Mouse (Mus musculus): ENCODE measurements around the gene Thbs3.
A peak's percentile ranks its signal among the peaks of the same experiment; 100 is the strongest.

The Thbs3 gene

DNA sequence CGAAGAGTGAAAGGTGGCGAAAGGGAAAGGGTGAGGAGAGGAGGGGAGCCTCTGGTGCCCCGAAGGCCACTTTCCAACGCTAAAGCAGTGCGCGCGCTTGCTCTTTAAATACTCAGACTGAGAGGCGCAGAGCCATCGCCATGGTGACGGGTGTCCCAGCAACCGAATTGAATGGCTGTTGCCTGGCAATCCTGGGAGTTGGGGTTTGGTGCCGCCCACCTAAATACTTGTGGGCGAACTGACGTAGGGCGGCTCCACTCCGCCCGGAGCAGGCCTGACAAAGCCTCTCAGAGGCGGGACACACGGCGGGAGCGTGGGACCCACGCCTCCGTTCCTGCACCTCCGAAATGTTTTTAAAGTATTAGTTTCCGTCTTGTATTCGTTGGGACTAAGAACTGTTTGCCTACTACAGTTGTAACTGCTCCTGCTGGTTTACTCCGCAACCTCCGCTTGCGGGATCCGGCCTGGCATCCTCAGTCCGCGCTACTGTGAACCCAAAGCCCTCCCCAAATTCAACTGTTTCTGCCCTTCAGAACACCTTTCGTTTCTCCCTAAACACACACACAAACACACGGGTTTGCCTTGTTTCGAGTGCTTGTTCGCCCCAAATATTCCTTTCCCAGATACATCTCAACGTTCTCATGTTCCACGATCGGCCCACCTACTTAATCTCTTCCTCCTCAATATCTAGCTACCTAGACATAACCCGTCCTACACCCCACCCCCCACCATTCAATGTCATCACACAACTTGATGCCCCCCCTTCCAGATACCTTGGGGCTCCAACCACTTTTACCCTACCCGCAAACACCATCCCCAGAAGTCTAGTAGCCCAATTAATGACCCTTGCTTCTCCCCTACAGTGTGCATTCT, 12.6 kb downstream of the Thbs3 start:
- peak; percentile 16 to 23 for DNase-seq (ENCODE audit: low spot score in 2 of 2)

DNA sequence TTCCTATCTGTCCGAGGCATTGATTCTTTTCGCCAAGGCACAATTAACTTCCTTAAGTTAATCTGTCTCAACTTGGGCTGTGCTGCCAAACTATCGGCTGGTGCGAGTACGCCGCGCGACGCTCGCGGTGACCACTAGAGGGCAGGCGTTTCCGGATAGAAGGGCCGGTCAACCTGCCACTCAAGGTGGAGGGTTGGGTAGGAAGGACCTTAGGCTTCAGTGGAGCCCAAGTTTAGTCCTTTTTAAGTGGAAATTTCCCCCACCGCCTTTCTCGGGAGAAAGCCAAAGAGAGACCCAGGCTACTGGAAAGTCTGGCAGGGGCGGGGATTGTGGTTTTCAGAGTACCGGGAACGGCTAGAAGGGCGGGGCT, 13.2 kb downstream of the Thbs3 start:
- DNase-seq (ENCODE audit: low spot score in 2 of 2): peak; percentile 66 to 91

GRCm38 (mm10) chr3:89228836-89229235, 13.9 kb downstream of the Thbs3 start, which contains the start of gene Muc1:
TSS of gene Muc1 (plus strand) at chr3:89229057.
- DNase-seq (ENCODE audit: low spot score in 2 of 2): no peak

GRCm38 (mm10) chr3:89229276-89229675, 14.3 kb downstream of the Thbs3 start:
- no peak for DNase-seq (ENCODE audit: low spot score in 2 of 2)

DNA sequence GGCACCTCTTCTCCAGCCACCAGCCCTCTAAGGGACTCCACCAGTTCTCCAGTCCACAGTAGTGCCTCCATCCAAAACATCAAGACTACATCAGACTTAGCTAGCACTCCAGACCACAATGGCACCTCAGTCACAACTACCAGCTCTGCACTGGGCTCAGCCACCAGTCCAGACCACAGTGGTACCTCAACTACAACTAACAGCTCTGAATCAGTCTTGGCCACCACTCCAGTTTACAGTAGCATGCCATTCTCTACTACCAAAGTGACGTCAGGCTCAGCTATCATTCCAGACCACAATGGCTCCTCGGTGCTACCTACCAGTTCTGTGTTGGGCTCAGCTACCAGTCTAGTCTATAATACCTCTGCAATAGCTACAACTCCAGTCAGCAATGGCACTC, 15.6 kb downstream of the Thbs3 start:
- DNase-seq (ENCODE audit: low spot score in 2 of 2): no peak

GRCm38 (mm10) chr3:89231345-89231744, 16.4 kb downstream of the Thbs3 start:
- no peak for DNase-seq (ENCODE audit: low spot score in 2 of 2)

DNA sequence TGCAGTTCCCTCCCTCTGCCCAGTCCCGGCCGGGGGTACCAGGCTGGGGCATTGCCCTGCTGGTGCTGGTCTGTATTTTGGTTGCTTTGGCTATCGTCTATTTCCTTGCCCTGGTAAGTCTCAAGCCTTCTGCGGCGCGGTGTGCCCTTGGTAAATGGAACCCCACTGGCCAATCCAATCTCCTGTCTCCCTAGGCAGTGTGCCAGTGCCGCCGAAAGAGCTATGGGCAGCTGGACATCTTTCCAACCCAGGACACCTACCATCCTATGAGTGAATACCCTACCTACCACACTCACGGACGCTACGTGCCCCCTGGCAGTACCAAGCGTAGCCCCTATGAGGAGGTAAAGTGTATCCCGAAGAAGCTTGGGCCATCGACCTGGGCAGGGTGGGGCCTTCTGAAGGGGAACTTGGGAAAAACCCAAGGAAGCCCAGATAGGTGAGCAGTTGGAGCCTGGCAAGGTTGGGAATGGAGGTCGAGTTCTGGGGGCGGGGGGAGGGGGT, 16.8 kb downstream of the Thbs3 start:
- no peak for DNase-seq (ENCODE audit: low spot score in 2 of 2)

DNA sequence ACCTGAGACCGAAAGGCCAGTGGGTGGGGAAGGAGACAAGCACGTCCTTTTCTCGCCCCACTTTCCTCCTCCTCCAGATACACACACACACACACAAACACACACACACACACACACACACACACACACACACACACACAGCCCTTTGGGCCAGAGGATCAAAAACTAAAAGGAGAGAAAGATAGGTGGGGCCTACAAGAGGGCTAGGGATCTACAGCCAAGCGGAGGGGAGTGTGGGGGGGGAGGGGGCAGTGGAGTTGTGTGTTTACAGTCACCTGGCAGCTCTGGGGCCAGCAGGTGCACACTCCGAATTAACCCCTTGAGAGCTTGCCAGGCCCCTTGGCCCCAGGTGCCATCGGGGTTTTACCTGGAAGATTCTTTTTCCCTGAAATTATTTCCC, 17.6 kb downstream of the Thbs3 start:
- no peak for DNase-seq (ENCODE audit: low spot score in 2 of 2)

DNA sequence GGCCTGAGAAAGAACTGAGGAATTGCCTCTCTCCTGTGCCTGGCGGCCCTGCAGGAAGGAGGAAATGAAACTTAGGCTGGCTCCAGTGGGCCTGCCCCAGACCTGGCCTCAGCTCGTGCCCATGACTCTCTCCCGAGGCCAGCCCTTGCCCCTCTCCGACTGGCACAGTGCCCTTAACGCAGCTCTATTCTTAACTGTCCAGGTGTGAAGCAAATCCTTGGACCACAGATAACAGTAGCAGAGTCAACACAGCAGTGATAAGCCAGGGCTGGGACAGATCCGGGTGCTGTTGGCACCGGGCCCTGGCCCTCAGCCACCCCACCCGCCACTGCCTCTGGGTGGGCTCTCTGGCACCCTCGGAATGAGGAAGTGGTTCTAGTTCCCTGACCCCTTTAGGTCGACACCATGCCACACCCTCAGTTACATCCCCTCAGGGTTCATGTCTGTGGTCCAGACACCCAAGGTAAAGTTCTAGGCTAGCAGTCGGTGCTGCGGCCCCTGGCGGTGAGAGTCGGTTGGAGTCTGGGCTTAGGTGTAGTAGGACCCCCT, 18.7 kb downstream of the Thbs3 start:
- no peak for DNase-seq (ENCODE audit: low spot score in 2 of 2)

GRCm38 (mm10) chr3:89236516-89236915, 21.5 kb downstream of the Thbs3 start:
- DNase-seq (ENCODE audit: low spot score in 2 of 2): no peak

DNA sequence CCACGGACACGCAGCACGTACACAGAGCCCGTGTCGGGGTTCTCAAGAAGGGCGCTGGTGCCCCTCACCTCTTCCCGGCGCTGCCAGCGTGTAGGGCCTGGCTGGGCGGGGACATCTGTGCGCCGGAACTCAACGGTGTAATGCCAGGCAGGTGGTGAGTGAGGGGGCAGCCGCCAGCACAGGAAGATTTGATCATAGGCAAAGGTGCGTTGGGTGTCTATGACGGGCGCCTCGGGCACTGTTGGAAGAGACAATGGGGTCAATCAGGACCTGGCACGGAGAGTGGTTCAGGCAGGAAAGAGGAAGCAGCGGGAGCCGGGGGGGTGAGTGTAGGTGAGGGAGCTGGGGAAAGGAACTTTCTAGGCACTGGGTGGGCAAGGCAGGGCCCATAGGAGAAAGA, 22.7 kb downstream of the Thbs3 start:
- DNase-seq (ENCODE audit: low spot score in 2 of 2): no peak

DNA sequence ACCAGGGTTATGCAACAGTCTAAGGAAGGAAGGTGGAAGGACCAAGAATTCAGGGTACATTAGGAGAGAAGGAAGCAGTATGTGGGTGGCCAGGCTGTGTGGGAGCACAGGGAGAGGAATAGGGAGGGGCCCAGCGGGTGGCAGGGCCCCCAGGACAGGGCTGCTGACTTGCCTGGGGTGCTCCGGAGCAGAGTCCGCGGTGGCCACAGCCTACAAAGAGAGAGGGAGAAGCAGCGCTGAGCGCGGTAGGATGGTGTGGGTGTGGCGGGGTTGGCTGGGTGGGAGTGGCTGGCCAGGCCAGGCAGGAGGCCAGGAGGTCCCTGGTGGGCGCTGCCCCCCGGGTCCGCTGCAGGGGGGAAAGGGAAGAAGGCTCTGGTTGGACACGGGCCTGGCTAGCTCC, 23.5 kb downstream of the Thbs3 start:
- no peak for DNase-seq (ENCODE audit: low spot score in 2 of 2)

- peak in 1 of 2 experiments; percentile 21 for DNase-seq (ENCODE audit: low spot score in 2 of 2)
Observed at GRCm38 (mm10) chr3:89242331-89242895, 27.4 kb downstream of the Thbs3 start.

GRCm38 (mm10) chr3:89243609-89244008, 28.6 kb downstream of the Thbs3 start:
- peak; percentile 71 to 75 for DNase-seq (ENCODE audit: low spot score in 2 of 2)

GRCm38 (mm10) chr3:89244158-89244981, 29.4 kb downstream of the Thbs3 start:
- peak; percentile 14 to 38 for DNase-seq (ENCODE audit: low spot score in 2 of 2)

DNA sequence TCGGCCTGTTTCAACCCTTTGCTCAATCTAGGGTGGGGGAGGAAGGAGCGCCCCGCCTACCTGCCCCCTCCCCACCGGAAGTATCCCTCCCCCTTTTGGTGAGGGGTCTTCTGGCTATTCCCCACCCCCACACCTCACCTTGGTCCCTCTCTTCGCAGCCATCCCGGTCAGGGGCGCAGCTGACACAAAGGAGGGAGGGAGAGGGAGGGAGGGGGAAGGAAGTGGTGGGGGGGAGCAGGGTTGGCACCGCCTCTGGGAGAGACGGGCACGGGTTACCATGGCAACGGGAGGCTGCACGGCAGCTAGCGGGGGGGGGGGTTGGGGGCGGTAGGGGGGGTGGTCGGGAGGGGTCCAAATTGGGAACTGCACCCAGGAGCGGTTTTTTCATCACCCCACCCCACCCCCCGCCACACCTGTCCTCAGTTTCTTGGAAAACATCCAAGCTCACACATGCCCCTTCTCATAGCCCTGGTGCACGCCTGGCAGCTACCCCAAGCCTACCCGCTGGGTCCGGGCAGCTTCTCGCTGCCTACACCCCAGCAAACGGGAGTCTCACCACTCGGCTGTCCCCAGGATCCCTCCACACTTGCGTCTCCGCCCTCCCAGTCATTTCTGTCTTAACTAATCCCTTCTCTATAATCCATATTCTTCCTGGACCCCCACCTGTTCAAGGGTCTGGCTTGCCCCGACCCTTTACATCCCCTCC, 30.2 kb downstream of the Thbs3 start:
- peak; percentile 48 to 66 for DNase-seq (ENCODE audit: low spot score in 2 of 2)

GRCm38 (mm10) chr3:89245688-89246171, 30.8 kb downstream of the Thbs3 start, which contains the start of gene Krtcap2:
TSS of gene Krtcap2 (plus strand) at chr3:89245966.
- DNase-seq (ENCODE audit: low spot score in 2 of 2): peak; percentile 32 to 33

GRCm38 (mm10) chr3:89246261-89247100, 31.5 kb downstream of the Thbs3 start, which contains the start of gene Trim46:
TSS of gene Trim46 (minus strand) at chr3:89246309.
- DNase-seq (ENCODE audit: low spot score in 2 of 2): peak; percentile 77 to 84

GRCm38 (mm10) chr3:89247466-89247865, 32.5 kb downstream of the Thbs3 start:
- DNase-seq (ENCODE audit: low spot score in 2 of 2): no peak

Data from thymus, postnatal 10 days (tissue).